Mouse (Mus musculus): Measurements from ENCODE around the gene Olfr891.
"Not testable (repeated sequence)": the region's sequence is repeated elsewhere in the genome, so short reads cannot be mapped to it uniquely, and the experiment has no call there.

Gene Olfr891

DNA sequence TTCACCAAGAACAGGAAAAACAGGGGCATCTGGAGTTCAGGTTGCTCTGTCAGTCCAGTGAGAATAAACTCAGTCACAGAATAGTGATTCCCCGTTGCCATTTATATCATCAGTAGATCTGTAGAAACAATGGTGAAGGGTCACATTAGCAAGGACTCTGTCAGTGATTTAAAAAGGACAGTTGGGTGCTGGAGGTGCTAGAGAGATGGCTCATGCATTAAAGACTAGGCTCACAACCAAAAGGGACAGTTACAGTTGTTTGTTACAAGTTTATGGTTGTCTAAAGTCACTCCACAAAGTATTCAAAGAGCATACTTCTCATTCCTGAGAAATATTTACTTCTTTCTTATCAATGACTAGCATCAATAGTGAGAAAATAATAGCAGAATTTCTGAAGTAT, at the start of gene Olfr891:
Gene Olfr891 (minus strand): TSS at position 101 of the 400 bp plus-strand sequence.
- DNase-seq (ENCODE audit: low spot score) = no peak

DNA sequence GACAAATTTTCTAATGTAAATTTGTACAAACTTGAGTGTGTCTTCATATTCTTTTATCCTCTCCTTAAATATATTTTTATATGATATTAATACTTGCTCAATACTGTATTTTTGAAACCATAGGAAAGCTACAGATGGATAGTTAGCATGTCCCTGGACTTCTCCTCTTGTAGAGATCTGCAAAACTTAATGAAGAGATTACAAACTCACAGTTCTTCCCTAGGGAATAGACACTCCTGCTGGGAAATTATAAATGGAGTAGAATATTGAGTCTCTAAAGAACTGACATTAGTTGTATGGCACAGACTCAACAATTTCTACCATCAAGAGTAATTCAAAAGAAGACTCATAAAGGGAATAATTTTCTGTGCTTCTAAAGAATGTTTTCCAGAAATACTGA, 37.1 kb upstream of the Olfr891 start, which contains the start of gene Olfr894:
Gene Olfr894 (plus strand): TSS at position 301 of the 400 bp plus-strand sequence.
- no peak for DNase-seq (ENCODE audit: low spot score)

DNA sequence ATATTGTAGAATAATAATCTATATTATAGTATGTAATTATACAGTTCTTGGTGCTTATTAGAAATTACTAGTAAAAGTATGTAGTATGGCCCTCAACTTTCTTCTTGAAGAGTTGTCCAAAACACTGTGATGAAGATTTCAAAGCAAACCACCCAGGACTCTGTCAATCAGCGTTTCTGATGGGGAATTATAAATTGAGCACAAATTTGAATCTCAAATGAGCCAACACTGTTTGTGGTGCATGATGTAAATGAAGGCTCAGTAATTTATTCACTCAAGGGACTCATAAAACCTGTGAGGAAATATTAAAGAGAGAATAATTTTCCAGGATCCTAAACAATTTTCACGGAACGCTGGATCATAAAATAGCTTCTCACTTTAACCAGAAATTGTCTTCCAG, 27.4 kb upstream of the Olfr891 start, which contains the start of gene Olfr893:
Gene Olfr893 (plus strand): TSS at position 301 of the 400 bp plus-strand sequence.
- DNase-seq (ENCODE audit: low spot score) = no peak

DNA sequence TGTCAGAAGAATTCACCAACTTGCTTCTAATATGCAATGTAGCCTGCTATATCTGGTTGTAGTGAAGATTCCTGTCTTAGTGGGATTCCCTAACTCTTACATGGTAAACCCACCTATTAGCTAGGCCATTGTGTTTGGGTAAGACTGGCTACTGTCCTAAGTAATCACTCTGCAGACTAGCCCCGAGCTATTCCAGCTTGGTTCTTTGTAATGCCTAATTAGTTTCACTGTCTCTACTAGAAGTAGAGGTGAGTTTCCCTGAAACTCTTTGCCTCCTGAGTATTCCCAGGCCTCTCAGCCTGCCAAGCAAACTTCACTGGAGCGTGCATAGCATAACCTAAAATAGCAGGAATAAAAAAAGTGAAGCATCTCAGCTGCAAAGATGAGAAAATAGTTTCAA, 12.3 kb downstream of the Olfr891 start:
- not testable (repeated sequence) for DNase-seq (ENCODE audit: low spot score)

DNA sequence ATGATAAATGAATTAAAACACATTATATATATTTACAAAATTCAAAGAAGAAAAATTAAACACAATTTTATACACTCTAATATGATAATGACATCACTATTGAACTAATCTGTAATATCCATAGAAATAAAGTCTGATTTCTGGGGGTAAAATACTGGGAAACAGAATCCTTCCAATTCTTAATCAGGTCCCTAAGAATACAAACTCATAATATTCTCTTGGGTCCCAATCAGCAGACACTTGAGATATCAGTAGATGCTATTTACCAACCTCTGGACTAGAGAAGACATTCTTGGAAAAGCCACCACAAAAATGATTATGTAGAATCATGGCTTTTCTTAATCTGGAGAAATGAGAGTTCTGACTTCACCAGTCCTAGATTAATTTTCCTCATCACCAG, 38.4 kb downstream of the Olfr891 start, which contains the start of gene Olfr890:
Gene Olfr890 (plus strand): TSS at position 301 of the 400 bp plus-strand sequence.
- no peak for DNase-seq (ENCODE audit: low spot score)

All from spleen, adult 12 weeks (tissue).